Mouse (Mus musculus): ENCODE measurements around the gene Mapkapk5. TPM values are rescaled to one million over a fixed set of nuclear protein-coding genes. Genes with fewer than 3 reads are reported as not detected.

Gene Mapkapk5
- total and polyA plus RNA-seq, 3 experiments: 66.3 to 74.8 TPM; not detected in 1

- no peaks in the 10 kb centered on the region for H3K4me1 ChIP-seq (ENCODE audit: control insufficient read depth in 1 of 2, insufficient read depth in 2 of 2, low read length in 2 of 2)
Measured at GRCm38 (mm10) chr5:121493305-121493704, 52.4 kb downstream of the Mapkapk5 start.

DNA sequence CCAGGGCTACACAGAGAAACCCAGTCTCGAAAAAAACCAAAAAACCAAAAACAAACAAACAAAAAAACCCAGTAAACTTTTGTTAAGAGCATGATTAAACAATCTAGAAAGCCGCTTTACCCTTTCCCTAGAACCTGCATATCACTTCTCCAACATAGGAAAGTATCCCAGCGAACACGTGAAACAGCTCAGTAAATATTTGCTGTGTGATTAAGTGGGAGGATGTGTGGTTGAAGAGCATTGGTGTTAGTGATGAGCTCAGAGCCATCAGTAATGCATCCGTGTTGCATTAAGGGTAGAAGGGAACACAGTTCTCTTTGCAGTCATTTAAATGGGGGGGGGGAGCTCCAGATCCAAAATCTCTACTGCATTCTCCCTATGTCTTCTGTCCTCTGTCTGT, 60.9 kb downstream of the Mapkapk5 start:
- Histone ChIP-seq H3K4me1 (ENCODE audit: control insufficient read depth in 1 of 2, insufficient read depth in 2 of 2, low read length in 2 of 2) (no peaks in the 10 kb centered on the region), H3K9ac (ENCODE audit: control insufficient read depth, low read depth, low read length, poor library complexity, severe bottlenecking) (no peak overlapping the region), H3K79me2 (ENCODE audit: control insufficient read depth, insufficient read depth, low read length, poor library complexity) (no peaks in the 10 kb centered on the region), H3K36me3 (ENCODE audit: control insufficient read depth in 1 of 2, insufficient read depth in 2 of 2, low read length in 2 of 2) (no peaks in the 10 kb centered on the region), H3K9me3 (replicated peaks; ENCODE audit: insufficient read depth, low read length) (no peaks in the 10 kb centered on the region), H3K4me3 (ENCODE audit: control insufficient read depth in 1 of 2, insufficient read depth in 1 of 2, low read depth in 2 of 2, low read length in 2 of 2) (no peak overlapping the region), H3K27me3 (ENCODE audit: control insufficient read depth in 1 of 2, insufficient read depth in 2 of 2, low read length in 2 of 2) (no peaks in the 10 kb centered on the region), H3K27ac (ENCODE audit: control insufficient read depth, low read depth, low read length) (no peak overlapping the region)
- TF ChIP-seq POLR2AphosphoS2 (IDR thresholded peaks at IDR 0.05; ENCODE audit: low read length) (no peak), ZC3H11A (IDR thresholded peaks at IDR 0.05; ENCODE audit: low read depth, low read length) (no peak), BHLHE40 (IDR thresholded peaks at IDR 0.05; ENCODE audit: borderline replicate concordance, low read depth, low read length) (no peak), CHD1 (IDR thresholded peaks at IDR 0.05; ENCODE audit: low read depth, low read length) (no peak), GATA1 (IDR thresholded peaks at IDR 0.05; ENCODE audit: low read depth, low read length) (no peak)
- no peak for DNase-seq (ENCODE audit: low read depth, low spot score)

More at GRCm38 (mm10) chr5:121493305-121493704, 52.4 kb downstream of the Mapkapk5 start:
- TF ChIP-seq NELFE (IDR thresholded peaks at IDR 0.05; ENCODE audit: low read depth, low read length) (no peak), UBTF (IDR thresholded peaks at IDR 0.05; ENCODE audit: borderline replicate concordance, insufficient read depth, low read depth, low read length) (no peak), ELF1 (IDR thresholded peaks at IDR 0.05; ENCODE audit: low read depth, low read length) (no peak), MYC (IDR thresholded peaks at IDR 0.05; ENCODE audit: low read depth, low read length) (no peak), KAT2A (conservative IDR thresholded peaks at IDR 0.05; ENCODE audit: low read depth, low read length) (no peak), CHD1 (IDR thresholded peaks at IDR 0.05; ENCODE audit: low read depth, low read length) (no peak), SIN3A (IDR thresholded peaks at IDR 0.05; ENCODE audit: low read length) (no peak), CHD2 (IDR thresholded peaks at IDR 0.05; ENCODE audit: low read length) (no peak), JUND (IDR thresholded peaks at IDR 0.05; ENCODE audit: low read depth, low read length) (no peak)
- no peak overlapping the region for H3K9ac ChIP-seq (ENCODE audit: control insufficient read depth, low read depth, low read length, poor library complexity, severe bottlenecking)
- H3K79me2 ChIP-seq (ENCODE audit: control insufficient read depth, insufficient read depth, low read length, poor library complexity): no peaks in the 10 kb centered on the region
- H3K27me3 ChIP-seq (ENCODE audit: control insufficient read depth in 1 of 2, insufficient read depth in 2 of 2, low read length in 2 of 2): no peaks in the 10 kb centered on the region
- no peaks in the 10 kb centered on the region for H3K36me3 ChIP-seq (ENCODE audit: control insufficient read depth in 1 of 2, insufficient read depth in 2 of 2, low read length in 2 of 2)
- H3K4me3 ChIP-seq (ENCODE audit: control insufficient read depth in 1 of 2, insufficient read depth in 1 of 2, low read depth in 2 of 2, low read length in 2 of 2): no peak overlapping the region
- no peaks in the 10 kb centered on the region for H3K9me3 ChIP-seq (replicated peaks; ENCODE audit: insufficient read depth, low read length)
- no peak for DNase-seq (ENCODE audit: low read depth, low spot score)
- no peak overlapping the region for H3K27ac ChIP-seq (ENCODE audit: control insufficient read depth, low read depth, low read length)

DNA sequence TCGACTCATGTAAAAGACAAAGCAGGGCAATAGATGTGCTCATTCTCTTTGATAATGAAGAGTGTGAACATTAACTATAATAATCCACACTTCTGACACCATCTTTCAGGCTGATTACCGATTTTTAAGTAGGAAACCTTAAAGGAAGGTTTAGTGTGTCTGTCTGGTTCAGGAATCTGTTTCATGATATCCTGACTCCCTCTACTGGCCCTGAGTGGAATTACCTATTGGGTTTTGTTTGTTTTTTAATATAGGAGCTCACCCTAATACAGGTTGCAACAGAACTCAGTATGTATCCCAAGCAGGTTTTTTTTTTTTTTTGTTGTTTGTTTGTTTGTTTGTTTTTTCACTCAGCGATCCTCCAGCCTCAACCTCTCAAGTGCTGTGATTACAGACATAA, 68.0 kb downstream of the Mapkapk5 start:
- H3K27me3 ChIP-seq (ENCODE audit: control insufficient read depth in 1 of 2, insufficient read depth in 2 of 2, low read length in 2 of 2): no peaks in the 10 kb centered on the region
- peak; percentile 82 for DNase-seq (ENCODE audit: low read depth, low spot score)

More for the DNA sequence above, 68.0 kb downstream of the Mapkapk5 start:
- H3K27ac ChIP-seq (ENCODE audit: control insufficient read depth, low read depth, low read length): no peak overlapping the region
- peaks cover 0 to 14% of the 10 kb centered on the region in 2 experiments; a peak in 2 of 4 replicates for H3K36me3 ChIP-seq (ENCODE audit: control insufficient read depth in 1 of 2, insufficient read depth in 2 of 2, low read length in 2 of 2)
- no peak overlapping the region for H3K4me3 ChIP-seq (ENCODE audit: control insufficient read depth in 1 of 2, insufficient read depth in 1 of 2, low read depth in 2 of 2, low read length in 2 of 2)
- H3K9ac ChIP-seq (ENCODE audit: control insufficient read depth, low read depth, low read length, poor library complexity, severe bottlenecking): no peak overlapping the region
- peaks cover 10 to 11% of the 10 kb centered on the region in 2 experiments for H3K4me1 ChIP-seq (ENCODE audit: control insufficient read depth in 1 of 2, insufficient read depth in 2 of 2, low read length in 2 of 2)
- no peaks in the 10 kb centered on the region for H3K79me2 ChIP-seq (ENCODE audit: control insufficient read depth, insufficient read depth, low read length, poor library complexity)
- TF ChIP-seq USF2 (IDR thresholded peaks at IDR 0.05; ENCODE audit: borderline replicate concordance in 1 of 2, insufficient read depth in 1 of 2, low read depth in 1 of 2, low read length in 2 of 2) (no peak), MEF2A (IDR thresholded peaks at IDR 0.05; ENCODE audit: extremely low read depth, insufficient replicate concordance, low read depth, low read length, poor library complexity, severe bottlenecking) (no peak), POLR2AphosphoS5 (IDR thresholded peaks at IDR 0.05; ENCODE audit: borderline replicate concordance, low read depth, low read length) (no peak), MAFK (IDR thresholded peaks at IDR 0.05; ENCODE audit: borderline replicate concordance, low read depth, low read length) (no peak), MYC (IDR thresholded peaks at IDR 0.05; ENCODE audit: low read depth, low read length) (0 out of 2 replicates have a peak, but pooled peaks have one; percentile 36), USF1 (IDR thresholded peaks at IDR 0.05; ENCODE audit: low read depth, low read length) (no peak; the same call in 1 of the 2 replicates), RAD21 (IDR thresholded peaks at IDR 0.05; ENCODE audit: low read depth, low read length) (peak; percentile 99), ZC3H11A (IDR thresholded peaks at IDR 0.05; ENCODE audit: low read depth, low read length) (peak; percentile 95), SMC3 (IDR thresholded peaks at IDR 0.05; ENCODE audit: low read depth, low read length) (peak; percentile 89), ZNF384 (IDR thresholded peaks at IDR 0.05; ENCODE audit: low read depth, low read length) (peak; percentile 62), TAL1 (IDR thresholded peaks at IDR 0.05; ENCODE audit: low read length) (no peak), EP300 (IDR thresholded peaks at IDR 0.05; ENCODE audit: low read depth in 1 of 2, low read length in 2 of 2) (no peak), BHLHE40 (IDR thresholded peaks at IDR 0.05; ENCODE audit: borderline replicate concordance, low read depth, low read length) (no peak), ELF1 (IDR thresholded peaks at IDR 0.05; ENCODE audit: low read depth, low read length) (no peak), JUND (IDR thresholded peaks at IDR 0.05; ENCODE audit: low read depth, low read length) (0 out of 2 replicates have a peak, but pooled peaks have one; percentile 15), CTCF (IDR thresholded peaks at IDR 0.05 in 2 of 3, conservative IDR thresholded peaks at IDR 0.05 in 1 of 3; ENCODE audit: control insufficient read depth in 1 of 3, insufficient read depth in 1 of 3, low read depth in 2 of 3, low read length in 3 of 3, poor library complexity in 1 of 3, severe bottlenecking in 1 of 3) (peak in 2 of 3 experiments; percentile 80 to 95; a peak in 4 of 6 replicates), NELFE (IDR thresholded peaks at IDR 0.05; ENCODE audit: low read depth, low read length) (no peak), SIN3A (IDR thresholded peaks at IDR 0.05; ENCODE audit: low read length) (peak; percentile 72)
- H3K9me3 ChIP-seq (replicated peaks; ENCODE audit: insufficient read depth, low read length): no peaks in the 10 kb centered on the region
